Mouse (Mus musculus) cerebellum, adult 2 months (tissue): ENCODE data around the gene Atp1b1.

Source experiments
- CTCF ChIP-seq: fragments of 200-500 bp; IDR thresholded peaks from 2 replicates; pipeline ENCODE4 v1.5.1; 2011; ENCODE audit warnings: low read depth, mild to moderate bottlenecking, control low read depth, low read length, moderate library complexity, borderline replicate concordance; ENCODE audit not compliant: insufficient read depth
- POLR2A ChIP-seq: fragments of 200-500 bp; IDR thresholded peaks from 2 replicates; pipeline ENCODE4 v1.6.1; 2011; ENCODE audit warnings: low read length, control low read depth, borderline replicate concordance; ENCODE audit not compliant: insufficient read depth

GRCm38 (mm10) chr1:164483728-164484127 lies 25.6 kb upstream of the Atp1b1 start:
- TF ChIP-seq CTCF (no peak), POLR2A (no peak)
